Mouse (Mus musculus) gastrocnemius, adult 2 months (tissue): Measurements from ENCODE around the gene BC067074. TPM values are rescaled to one million over a fixed set of nuclear protein-coding genes. Genes with fewer than 3 reads are reported as not detected.

ENCODE experiments used
- DNase-seq: peaks from one replicate; pipeline ENCODE4 v3.0.0; 2022
- H3K27ac ChIP-seq: fragments of 200-600 bp; 2 replicates; pipeline ENCODE4 v1.8.1; 2022; ENCODE audit warnings: mild to moderate bottlenecking
- H3K4me3 ChIP-seq: fragments of 200-600 bp; 2 replicates; pipeline ENCODE4 v1.8.1; 2022; ENCODE audit warnings: mild to moderate bottlenecking, moderate library complexity
- CTCF ChIP-seq: fragments of 200-600 bp; IDR thresholded peaks from 2 replicates; pipeline ENCODE4 v1.8.1; 2022; ENCODE audit warnings: antibody characterized with exemption, mild to moderate bottlenecking, moderate library complexity
- intact Hi-C: fragments of 180-260 bp; cut with DNase I; formaldehyde crosslinking; loops from one replicate; pipeline ENCODE4 v1.15.1; 2025
- total RNA-seq, 2 experiments: library from RNA; stranded (reverse); gene quantifications; 2 replicates each; pipeline ENCODE4 v1.2.3; 2021

BC067074 gene
- total RNA-seq, 2 experiments from 2014 or later, result 0.61 to 1.9 TPM

- no peak overlapping the region for H3K4me3 ChIP-seq
- TF ChIP-seq CTCF, result no peak
- no peak for DNase-seq
- no peak overlapping the region for H3K27ac ChIP-seq
- intact Hi-C loops, result no loop called here
Observed at GRCm38 (mm10) chr13:113397006-113397520, 104.1 kb downstream of the BC067074 start.

- TF ChIP-seq CTCF, result no peak
- intact Hi-C loops, result no loop called here
- H3K27ac ChIP-seq, result peak overlapping the region; percentile 62
Observed at GRCm38 (mm10) chr13:113401373-113402010, 108.5 kb downstream of the BC067074 start.

GRCm38 (mm10) chr13:113403706-113404105 lies 110.7 kb downstream of the BC067074 start:
- TF ChIP-seq CTCF, result no peak
- intact Hi-C loops, result no loop called here
- Histone ChIP-seq H3K4me3 (no peak overlapping the region), H3K27ac (0 out of 2 replicates have a peak overlapping the region, but pooled peaks have one; percentile 1)
- no peak for DNase-seq

More at GRCm38 (mm10) chr13:113401373-113402010, 108.5 kb downstream of the BC067074 start:
- DNase-seq, result peak; percentile 39
- no peak overlapping the region for H3K4me3 ChIP-seq

GRCm38 (mm10) chr13:113404172-113404571 lies 111.2 kb downstream of the BC067074 start:
- Histone ChIP-seq H3K27ac (0 out of 2 replicates have a peak overlapping the region, but pooled peaks have one; percentile 1), H3K4me3 (no peak overlapping the region)
- TF ChIP-seq CTCF, result no peak
- no peak for DNase-seq
- intact Hi-C loops, result no loop called here

- no peak for TF ChIP-seq CTCF
- intact Hi-C loops, result no loop called here
- no peak overlapping the region for H3K27ac ChIP-seq
- DNase-seq, result no peak
- no peak overlapping the region for H3K4me3 ChIP-seq
Observed at GRCm38 (mm10) chr13:113409941-113410340, 117.0 kb downstream of the BC067074 start.

- DNase-seq, result no peak
- Histone ChIP-seq H3K27ac (no peak overlapping the region), H3K4me3 (no peak overlapping the region)
- no peak for TF ChIP-seq CTCF
- intact Hi-C loops, result no loop called here
Observed at GRCm38 (mm10) chr13:113415527-113415926, 122.6 kb downstream of the BC067074 start.

- no peak for TF ChIP-seq CTCF
- Histone ChIP-seq H3K4me3 (no peak overlapping the region), H3K27ac (no peak overlapping the region)
- intact Hi-C loops, result no loop called here
- DNase-seq, result no peak
Observed at GRCm38 (mm10) chr13:113416986-113417385, 124.0 kb downstream of the BC067074 start.

GRCm38 (mm10) chr13:113417757-113418483 lies 125.0 kb downstream of the BC067074 start:
- intact Hi-C loops, result no loop called here
- H3K27ac ChIP-seq, result peak overlapping the region; percentile 67
- peak; percentile 45 for DNase-seq
- TF ChIP-seq CTCF, result no peak
- H3K4me3 ChIP-seq, result no peak overlapping the region

- TF ChIP-seq CTCF, result no peak
- intact Hi-C loops, result no loop called here
- H3K4me3 ChIP-seq, result no peak overlapping the region
- DNase-seq, result peak; percentile 24
- H3K27ac ChIP-seq, result peak overlapping the region; percentile 50
Observed at GRCm38 (mm10) chr13:113418632-113419031, 125.7 kb downstream of the BC067074 start.

- TF ChIP-seq CTCF, result no peak
- DNase-seq, result peak; percentile 23
- H3K27ac ChIP-seq, result no peak overlapping the region
- intact Hi-C loops, result no loop called here
- no peak overlapping the region for H3K4me3 ChIP-seq
Observed at GRCm38 (mm10) chr13:113421472-113421871, 128.5 kb downstream of the BC067074 start.

- no peak for TF ChIP-seq CTCF
- intact Hi-C loops, result no loop called here
- no peak for DNase-seq
- Histone ChIP-seq H3K27ac (no peak overlapping the region), H3K4me3 (no peak overlapping the region)
Observed at GRCm38 (mm10) chr13:113423825-113424224, 130.9 kb downstream of the BC067074 start.

GRCm38 (mm10) chr13:113425907-113426306 lies 132.9 kb downstream of the BC067074 start:
- Histone ChIP-seq H3K27ac (no peak overlapping the region), H3K4me3 (no peak overlapping the region)
- intact Hi-C loops, result no loop called here
- no peak for TF ChIP-seq CTCF
- no peak for DNase-seq

Other genes starting within 250 kb of the BC067074 start
- 10 to 100 TPM in 1 of 2 experiments, 1 to 10 TPM in 1; 5.5 to 10.6 TPM for gene Gpx8, start 246.7 kb upstream of the BC067074 start, total RNA-seq
- not detected for gene Gzma, start 192.2 kb upstream of the BC067074 start, total RNA-seq
- under 1 TPM; 0.25 to 0.38 TPM for gene Esm1, start 83.5 kb upstream of the BC067074 start, total RNA-seq
- gene Gzmk, start 67.3 kb upstream of the BC067074 start, total RNA-seq, result not detected